Mouse (Mus musculus): ENCODE measurements around the gene Tob2.

- no peak for TF ChIP-seq CTCF (IDR thresholded peaks at IDR 0.05; ENCODE audit: insufficient read depth, low read length)
- no peak for TF ChIP-seq POLR2A (IDR thresholded peaks at IDR 0.05; ENCODE audit: borderline replicate concordance, extremely low read depth, low read depth, low read length)
Observed at GRCm38 (mm10) chr15:81845724-81846123, 12.9 kb downstream of the Tob2 start.
